Mouse (Mus musculus): Measurements from ENCODE around the gene Mapk1ip1l.

Mapk1ip1l gene

DNA sequence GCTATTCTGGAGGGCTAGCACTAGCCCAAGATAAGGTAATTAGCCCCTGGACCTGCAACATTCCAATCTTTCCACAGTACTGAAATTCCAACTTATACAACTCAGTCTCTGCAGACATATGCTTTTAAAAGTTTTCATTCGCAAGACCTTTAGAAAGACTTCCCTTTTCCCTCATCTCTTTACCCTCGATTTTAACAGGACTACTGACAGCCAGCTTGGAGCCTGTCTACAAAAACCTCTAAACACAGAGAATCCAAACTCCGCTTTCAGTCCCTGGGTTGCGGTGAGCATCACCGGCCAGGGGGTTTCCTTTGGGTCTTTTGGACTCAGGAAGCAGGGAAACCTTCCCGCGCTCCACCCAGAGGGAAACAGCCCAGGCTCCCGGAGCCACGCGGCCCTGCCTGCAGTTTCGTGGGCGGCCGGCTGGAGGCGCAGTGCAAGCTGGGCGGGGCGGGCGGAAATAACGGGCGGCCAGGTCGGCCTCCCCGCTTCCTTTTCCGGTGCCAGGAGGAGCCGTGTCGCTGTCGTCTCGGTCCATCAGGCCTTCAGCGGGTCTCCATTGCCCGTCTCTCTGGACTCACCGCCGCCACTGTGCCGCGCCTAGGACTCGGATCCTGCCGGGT, at the start of gene Mapk1ip1l:
Mapk1ip1l (plus strand) TSS at position 482 of the 623 bp plus-strand sequence.
- in situ Hi-C loops (cut with MboI, MseI) = no loop called here

GRCm38 (mm10) chr14:47249839-47250238, 48.2 kb upstream of the Mapk1ip1l start:
- in situ Hi-C loops (cut with MboI, MseI) = loop anchor here (25.0 kb wide), 1 partner anchor 1787 kb away; no protein-coding TSS in a partner anchor

DNA sequence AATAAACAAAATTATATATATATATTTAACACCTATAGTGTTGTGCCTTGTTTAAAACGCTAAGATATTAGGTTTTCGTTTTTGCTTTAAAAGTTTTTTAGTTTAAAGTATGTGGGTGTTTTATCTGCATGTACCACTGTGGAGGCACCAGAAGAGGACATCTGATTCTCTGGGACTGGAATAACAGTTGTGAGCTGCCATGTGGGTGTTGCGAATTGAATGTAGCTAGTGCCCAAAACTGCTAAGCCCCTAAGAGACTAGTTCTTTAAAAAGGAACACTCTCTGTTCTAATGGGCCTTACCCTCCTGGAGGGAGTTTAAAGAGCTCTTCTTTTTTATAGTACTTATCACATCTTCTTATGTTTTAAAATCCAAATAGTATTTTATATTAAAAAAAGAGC, 33.2 kb upstream of the Mapk1ip1l start:
- in situ Hi-C loops (cut with MboI, MseI) = loop anchor here (25.0 kb wide), 1 partner anchor 1772 kb away; no protein-coding TSS in a partner anchor

- in situ Hi-C loops (cut with MboI, MseI) = loop anchor here (25.0 kb wide), 1 partner anchor 1771 kb away; no protein-coding TSS in a partner anchor
Measured at GRCm38 (mm10) chr14:47265829-47266228, 32.2 kb upstream of the Mapk1ip1l start.

- in situ Hi-C loops (cut with MboI, MseI) = loop anchor here (25.0 kb wide), 1 partner anchor 1768 kb away; no protein-coding TSS in a partner anchor
Measured at GRCm38 (mm10) chr14:47269056-47269455, 29.0 kb upstream of the Mapk1ip1l start.

DNA sequence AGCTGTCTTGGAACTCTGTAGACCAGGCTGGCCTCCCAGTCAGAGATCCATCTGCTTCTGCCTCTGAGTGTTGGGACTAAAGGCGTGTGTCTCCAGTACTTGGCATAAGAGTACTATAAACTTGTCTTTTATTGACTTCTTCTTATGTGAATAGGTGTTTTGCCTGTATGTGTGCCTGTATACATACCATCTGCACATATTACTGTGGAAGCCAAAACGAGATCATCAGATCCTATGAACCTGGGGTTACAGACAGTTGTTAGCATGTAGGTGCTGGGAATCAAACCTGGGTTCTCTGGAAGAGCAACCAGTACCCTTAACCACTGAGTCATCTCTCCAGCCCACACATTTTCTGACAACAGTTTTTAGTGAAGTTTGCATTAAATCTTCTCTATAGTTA, 28.4 kb upstream of the Mapk1ip1l start:
- in situ Hi-C loops (cut with MboI, MseI) = loop anchor here (10.0 to 25.0 kb wide), 2 partner anchors 1175 to 1768 kb away; partner anchors contain the start of gene Tmem260

GRCm38 (mm10) chr14:47273751-47274150, 24.3 kb upstream of the Mapk1ip1l start:
- in situ Hi-C loops (cut with MboI, MseI) = loop anchor here (10.0 to 25.0 kb wide), 2 partner anchors 1171 to 1764 kb away; partner anchors contain the start of gene Tmem260

GRCm38 (mm10) chr14:47275417-47275816, 22.6 kb upstream of the Mapk1ip1l start:
- in situ Hi-C loops (cut with MboI, MseI) = loop anchor here (10.0 kb wide), 1 partner anchor 1169 kb away; the partner anchor contains the start of gene Tmem260

- in situ Hi-C loops (cut with MboI, MseI) = loop anchor here (10.0 kb wide), 1 partner anchor 1169 kb away; the partner anchor contains the start of gene Tmem260
Measured at GRCm38 (mm10) chr14:47276036-47276603, 21.9 kb upstream of the Mapk1ip1l start.

- in situ Hi-C loops (cut with MboI, MseI) = loop anchor here (10.0 kb wide), 1 partner anchor 1168 kb away; the partner anchor contains the start of gene Tmem260
Measured at GRCm38 (mm10) chr14:47276637-47277393, 21.3 kb upstream of the Mapk1ip1l start, which contains the start of the genes Wdhd1 and Socs4. Gene Wdhd1, minus strand, starts transcription at chr14:47276857. Gene Socs4, plus strand, starts transcription at chr14:47276931.

DNA sequence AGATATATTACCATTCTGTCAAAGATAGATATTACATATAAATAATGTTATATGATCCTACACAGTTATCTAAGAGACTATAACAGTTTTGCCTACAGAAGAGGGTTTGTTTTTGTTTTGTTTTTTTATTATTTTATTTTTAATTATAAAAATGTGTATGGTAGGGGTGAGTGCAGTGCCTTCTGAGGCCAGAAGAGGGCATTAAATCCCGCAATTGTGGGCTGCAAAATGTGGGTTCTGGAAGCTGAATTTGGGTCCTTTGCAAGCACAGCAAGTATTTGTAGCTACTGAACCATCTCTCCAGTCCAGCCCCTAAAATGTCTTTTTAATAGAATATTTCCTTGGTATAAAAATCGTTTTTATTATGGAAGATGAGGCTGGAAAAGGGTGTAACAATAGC, 19.0 kb upstream of the Mapk1ip1l start:
- in situ Hi-C loops (cut with MboI, MseI) = loop anchor here (10.0 kb wide), 1 partner anchor 1166 kb away; the partner anchor contains the start of gene Tmem260

GRCm38 (mm10) chr14:47281535-47281934, 16.5 kb upstream of the Mapk1ip1l start:
- in situ Hi-C loops (cut with MboI, MseI) = loop anchor here (10.0 kb wide), 1 partner anchor 373 kb away; no protein-coding TSS in a partner anchor

- in situ Hi-C loops (cut with MboI, MseI) = loop anchor here (10.0 kb wide), 1 partner anchor 371 kb away; no protein-coding TSS in a partner anchor
Measured at GRCm38 (mm10) chr14:47283568-47283967, 14.5 kb upstream of the Mapk1ip1l start.

DNA sequence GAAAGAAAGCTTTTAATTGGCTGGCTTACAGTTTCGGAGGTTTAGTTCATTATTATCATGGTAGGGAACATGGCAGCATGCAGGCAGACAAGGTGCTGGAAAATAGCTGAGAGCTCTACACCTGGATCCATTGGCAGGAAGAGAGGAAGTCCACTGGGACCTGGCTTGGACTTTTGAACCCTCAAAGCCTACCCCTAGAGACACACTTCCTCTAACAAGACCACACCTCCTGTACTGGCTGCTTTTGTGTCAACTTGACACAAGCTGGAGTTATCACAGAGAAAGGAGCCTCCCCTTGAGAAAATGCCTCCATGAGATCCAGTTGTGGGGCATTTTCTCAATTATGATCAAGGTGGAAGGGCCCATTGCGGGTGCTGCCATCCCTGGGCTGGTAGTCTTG, 12.8 kb upstream of the Mapk1ip1l start:
- in situ Hi-C loops (cut with MboI, MseI) = loop anchor here (10.0 kb wide), 1 partner anchor 370 kb away; no protein-coding TSS in a partner anchor

DNA sequence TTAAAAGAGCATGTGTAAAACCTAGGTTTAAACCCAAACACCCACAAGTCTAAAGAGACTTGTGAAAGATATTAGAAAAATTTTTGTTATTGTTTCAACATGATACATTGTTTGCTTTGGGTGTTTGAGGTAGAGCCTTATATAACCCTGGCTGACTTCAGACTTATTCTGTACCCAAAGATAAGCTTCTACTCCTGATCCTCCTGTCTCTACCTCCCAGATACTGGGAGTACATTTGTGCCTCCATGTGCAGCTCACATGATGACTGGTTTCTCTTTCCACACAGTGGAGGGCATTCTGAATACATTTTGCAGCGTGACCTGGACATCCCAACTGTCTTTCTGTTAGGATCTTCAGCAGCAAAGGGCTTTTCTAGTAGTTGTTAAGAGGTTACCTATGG, 11.9 kb upstream of the Mapk1ip1l start:
- in situ Hi-C loops (cut with MboI, MseI) = loop anchor here (10.0 kb wide), 1 partner anchor 369 kb away; no protein-coding TSS in a partner anchor

GRCm38 (mm10) chr14:47287021-47287420, 11.0 kb upstream of the Mapk1ip1l start:
- in situ Hi-C loops (cut with MboI, MseI) = loop anchor here (10.0 kb wide), 1 partner anchor 368 kb away; no protein-coding TSS in a partner anchor

DNA sequence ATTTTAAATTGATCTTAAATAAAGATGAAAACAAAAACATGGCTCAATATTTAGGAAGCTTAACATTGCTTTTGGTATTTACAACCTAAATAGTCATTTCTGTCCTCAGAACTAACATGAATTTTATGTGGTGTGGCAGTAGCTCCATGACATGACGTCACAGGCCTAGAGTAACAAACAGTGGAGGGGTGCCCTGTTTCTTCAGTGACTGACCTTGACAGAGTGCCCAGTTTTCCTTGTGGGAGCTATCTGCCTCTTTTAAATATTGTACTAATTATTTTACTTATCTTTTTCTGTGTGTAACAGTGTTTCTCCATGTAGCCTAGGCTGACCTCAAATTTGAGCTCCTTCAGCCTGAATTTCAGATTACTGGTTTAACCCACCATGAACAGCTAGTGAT, 6.3 kb upstream of the Mapk1ip1l start:
- in situ Hi-C loops (cut with MboI, MseI) = no loop called here

DNA sequence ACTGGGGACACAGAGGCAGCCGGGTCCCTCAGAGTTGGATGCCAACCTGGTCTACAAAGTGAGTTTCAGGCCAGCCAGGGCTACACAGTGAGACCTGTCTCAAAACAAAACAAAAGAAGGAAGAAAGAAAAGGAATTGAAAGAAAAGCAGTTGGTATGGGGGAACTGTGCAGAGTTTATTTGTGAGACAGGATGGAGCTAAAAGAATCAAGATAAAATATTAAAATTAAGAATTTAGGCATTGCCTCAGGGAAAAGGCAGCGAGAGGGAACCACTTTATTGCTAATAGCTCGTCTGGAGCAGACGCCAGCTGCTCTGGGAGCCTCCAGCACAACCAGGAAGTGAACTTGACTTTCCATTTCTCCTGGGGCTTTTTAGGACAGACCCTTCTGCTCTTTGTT, 3.9 kb upstream of the Mapk1ip1l start:
- in situ Hi-C loops (cut with MboI, MseI) = no loop called here

DNA sequence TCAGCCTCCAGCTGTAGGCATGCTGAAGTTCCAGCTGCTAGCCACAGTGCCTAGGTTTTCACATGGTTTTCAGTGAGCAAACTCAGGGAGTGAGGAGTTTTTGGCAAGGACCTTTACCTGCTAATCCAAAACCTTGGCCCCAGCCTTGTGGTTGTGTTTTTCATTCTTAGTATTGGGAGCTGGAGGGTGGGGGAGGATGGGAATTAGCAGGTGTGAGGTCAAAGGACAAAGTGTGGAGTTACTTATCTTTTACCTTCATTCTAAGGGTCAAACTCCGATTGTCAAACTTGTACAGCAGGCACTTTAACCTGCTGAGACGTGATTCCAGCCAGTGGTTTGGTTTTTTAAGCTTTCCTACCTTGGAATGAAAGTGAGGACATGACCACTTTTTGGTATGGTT, 1.8 kb upstream of the Mapk1ip1l start:
- in situ Hi-C loops (cut with MboI, MseI) = no loop called here

DNA sequence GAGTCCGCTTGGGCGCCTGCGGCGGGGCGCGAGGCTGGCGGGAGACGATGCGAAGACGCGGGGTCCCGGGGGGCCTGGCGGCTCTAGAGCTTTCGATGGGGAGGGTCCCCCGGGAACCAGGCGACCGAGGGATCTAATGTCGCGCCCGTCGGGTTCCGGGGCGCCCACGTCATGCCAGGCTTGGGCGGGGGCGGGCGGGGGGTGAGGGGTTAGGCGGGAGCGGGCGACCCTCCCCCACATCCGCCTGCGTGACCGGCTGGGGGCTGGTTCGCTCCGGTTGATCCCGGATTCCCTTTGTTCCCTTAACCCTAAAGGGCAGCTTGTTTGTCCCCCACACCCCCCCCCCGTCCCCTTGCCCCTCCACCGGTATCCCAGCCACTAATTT, 334 bp downstream of the Mapk1ip1l start:
- in situ Hi-C loops (cut with MboI, MseI) = no loop called here

DNA sequence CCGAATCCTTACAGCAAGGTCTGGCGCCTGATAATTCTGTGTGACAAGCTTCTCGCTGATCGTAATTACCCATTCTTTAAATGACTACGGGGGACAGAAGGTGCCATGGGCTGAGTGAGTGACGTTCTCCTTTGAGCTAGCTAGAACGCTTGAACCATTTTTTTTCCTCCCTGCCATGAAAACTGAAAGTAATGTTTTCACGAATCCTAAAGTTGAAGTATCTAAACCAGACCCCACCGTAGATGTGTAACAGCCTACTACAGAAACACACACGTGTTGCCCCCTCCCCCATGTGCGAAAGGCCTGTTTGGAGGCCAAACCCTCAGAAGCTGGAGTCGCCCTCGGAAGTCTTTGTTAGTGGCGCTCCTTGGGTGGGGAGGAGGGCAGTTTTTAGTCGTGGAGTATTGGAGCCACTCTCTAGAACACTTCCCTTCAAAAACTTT, 774 bp downstream of the Mapk1ip1l start:
- in situ Hi-C loops (cut with MboI, MseI) = no loop called here
